ENCODE assay signal across 25 mouse cellular contexts in the genomic region with DNA sequence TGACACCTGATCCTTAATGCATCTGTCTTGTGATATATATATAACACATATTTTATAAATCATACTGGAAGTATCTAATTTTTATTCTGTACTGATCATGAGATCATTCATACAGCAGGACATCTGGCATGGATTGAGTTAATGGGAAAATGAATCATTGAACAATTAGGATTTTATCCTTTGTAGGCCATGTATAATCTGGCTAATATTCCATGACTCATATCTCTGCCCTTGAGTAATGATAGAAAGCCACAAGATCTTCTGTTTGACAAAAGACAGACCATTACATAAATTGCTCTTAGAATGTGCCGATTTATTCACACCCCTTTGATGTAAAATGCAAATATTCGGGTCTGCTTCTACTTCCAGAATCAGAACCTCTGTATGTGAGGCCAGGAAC.
"Had no signal": no experiment of that assay in that cellular context is flagged by ENCODE, and none has a peak within 500 bp of the region (broad histone marks: within the 10 kb centered on the region; RNA-seq: fewer than 3 reads in every experiment).

No protein-coding gene starts in this region.

- H3K27me3 ChIP-seq: embryonic facial prominence, embryonic 12.5 days; embryonic facial prominence, embryonic 13.5 days; embryonic facial prominence, embryonic 15.5 days; forebrain, embryonic 12.5 days; forebrain, embryonic 13.5 days; forebrain, embryonic 15.5 days had no signal

- H3K36me3 ChIP-seq: embryonic facial prominence, embryonic 10.5 days; embryonic facial prominence, embryonic 12.5 days; embryonic facial prominence, embryonic 13.5 days; embryonic facial prominence, embryonic 15.5 days; forebrain, embryonic 10.5 days; forebrain, embryonic 12.5 days; forebrain, embryonic 15.5 days; heart, embryonic 10.5 days had no signal

- ATAC-seq: forebrain, embryonic 13.5 days; forebrain, embryonic 14.5 days; forebrain, embryonic 15.5 days; forebrain, embryonic 16.5 days; forebrain, postnatal 0 days had no signal

- H3K4me3 ChIP-seq: embryonic facial prominence, embryonic 10.5 days; embryonic facial prominence, embryonic 12.5 days; embryonic facial prominence, embryonic 13.5 days; embryonic facial prominence, embryonic 15.5 days; erythroblast, embryonic 14.5 days; forebrain, embryonic 10.5 days; forebrain, embryonic 12.5 days; forebrain, embryonic 13.5 days; forebrain, embryonic 15.5 days; gastrocnemius, adult 2 months; heart, adult 2 months; heart, embryonic 10.5 days had no signal

- DNase-seq: cerebellum, postnatal 14 days; cerebellum, postnatal 25 days; cerebellum, postnatal 36 days; embryo, embryonic 11 days; forebrain, postnatal 0 days; gastrocnemius, adult 2 months; gastrocnemius, postnatal 10 days; gastrocnemius, postnatal 14 days; gastrocnemius, postnatal 25 days; gastrocnemius, postnatal 36 days; heart, adult 11 months; heart, adult 18-20 months; heart, adult 2 months had no signal
